Mouse (Mus musculus) spleen, adult 18-20 months (tissue): ENCODE measurements around the gene Ttll5.

Source experiments
- DNase-seq, 2 experiments: peaks; one replicate each; pipeline ENCODE4 v3.0.0; 2022; ENCODE audit warnings: mixed read lengths in 2 of 2

The Ttll5 gene

DNA sequence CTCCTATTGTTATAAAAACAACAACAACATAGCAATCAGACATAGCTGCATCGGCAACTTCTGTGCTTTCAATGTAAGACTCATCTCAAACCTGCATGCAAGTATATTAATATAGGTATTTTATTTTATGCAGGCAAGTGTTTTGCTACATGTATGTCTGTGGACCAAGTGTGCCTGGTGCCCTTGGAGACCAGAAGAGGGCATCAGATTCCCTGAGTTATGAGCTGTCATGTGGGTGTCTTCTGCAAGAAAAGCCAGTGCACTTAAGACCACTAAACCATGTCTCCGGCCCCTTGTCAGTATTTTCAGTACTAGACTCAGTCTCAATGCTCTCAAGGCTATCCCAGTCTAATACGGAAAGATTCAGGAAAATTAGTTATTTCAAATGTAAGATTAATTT is 106.3 kb downstream of the Ttll5 start:
- no peak for DNase-seq

DNA sequence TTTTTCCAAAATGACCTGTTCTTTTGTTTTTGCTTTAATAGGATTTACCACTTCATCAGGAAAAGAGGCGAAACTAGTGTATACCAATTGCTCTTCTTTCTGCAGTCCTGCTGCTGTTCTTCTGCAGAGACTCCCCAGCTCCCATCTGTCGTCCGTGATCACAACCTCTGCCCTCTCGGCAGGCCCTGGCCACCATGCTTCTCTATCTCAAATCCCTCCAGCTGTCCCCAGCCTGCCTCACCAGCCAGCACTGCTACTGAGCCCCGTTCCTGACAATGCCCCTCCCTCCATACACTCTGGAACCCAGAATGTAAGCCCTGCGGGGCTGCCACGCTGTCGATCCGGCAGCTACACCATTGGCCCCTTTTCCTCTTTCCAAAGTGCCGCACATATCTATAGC is 108.8 kb downstream of the Ttll5 start:
- DNase-seq = no peak

DNA sequence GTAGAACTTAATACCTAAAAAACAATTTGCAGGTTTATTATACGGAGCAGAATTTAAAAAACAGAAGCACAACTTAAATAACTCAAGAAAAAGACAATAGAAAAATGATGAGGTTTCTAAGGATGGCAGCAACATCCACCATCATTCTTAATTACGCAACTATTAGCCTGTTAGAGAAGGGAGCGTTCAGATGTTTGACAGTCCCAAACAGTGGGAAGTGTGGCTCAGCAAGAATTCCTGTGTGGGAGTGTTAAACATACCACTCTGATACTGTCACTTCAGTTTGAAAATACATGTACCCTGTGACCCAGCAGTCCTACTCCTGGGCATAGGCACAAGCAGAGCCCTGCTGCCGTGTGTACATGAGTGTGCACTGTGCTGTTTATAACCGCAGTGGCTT is 112.9 kb downstream of the Ttll5 start:
- DNase-seq = no peak

DNA sequence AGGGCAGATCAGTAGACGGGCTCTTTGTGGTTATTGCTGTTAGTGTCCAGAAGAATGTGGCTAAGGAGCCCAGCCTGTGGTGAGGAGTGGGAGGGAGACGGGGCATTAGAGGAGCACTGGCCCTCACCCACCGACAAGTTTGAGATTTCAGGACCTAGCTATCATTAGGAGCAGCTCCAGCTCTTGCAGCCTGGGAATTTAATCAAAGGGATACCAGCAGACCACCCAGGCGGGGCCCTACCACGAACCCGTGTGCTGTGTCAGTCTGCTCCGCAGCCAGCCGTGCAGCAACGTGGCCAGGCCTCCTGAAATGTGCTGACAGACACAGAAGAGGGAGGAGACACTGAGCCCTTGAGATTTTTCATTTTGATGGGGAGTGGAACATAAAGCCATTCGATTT is 119.0 kb downstream of the Ttll5 start:
- DNase-seq = no peak

DNA sequence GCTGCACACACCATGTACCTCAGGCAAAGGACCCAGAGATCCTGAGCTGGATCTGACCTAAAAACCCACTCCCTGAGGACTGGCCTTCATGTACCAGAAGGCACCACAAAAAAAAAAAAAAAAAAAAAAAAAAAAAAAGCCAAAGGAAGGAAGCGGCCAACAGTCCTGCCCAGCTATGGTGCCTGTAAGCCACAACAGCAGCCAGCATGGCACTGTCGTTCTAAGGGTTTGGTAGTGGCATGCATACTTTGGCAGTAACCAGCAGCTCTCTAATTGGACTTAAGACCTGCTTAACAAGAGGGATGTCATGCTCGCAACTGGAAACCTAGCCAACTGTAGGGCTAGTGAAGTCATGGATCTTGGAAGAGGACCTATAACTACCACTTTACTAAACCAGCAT is 120.0 kb downstream of the Ttll5 start:
- no peak for DNase-seq

DNA sequence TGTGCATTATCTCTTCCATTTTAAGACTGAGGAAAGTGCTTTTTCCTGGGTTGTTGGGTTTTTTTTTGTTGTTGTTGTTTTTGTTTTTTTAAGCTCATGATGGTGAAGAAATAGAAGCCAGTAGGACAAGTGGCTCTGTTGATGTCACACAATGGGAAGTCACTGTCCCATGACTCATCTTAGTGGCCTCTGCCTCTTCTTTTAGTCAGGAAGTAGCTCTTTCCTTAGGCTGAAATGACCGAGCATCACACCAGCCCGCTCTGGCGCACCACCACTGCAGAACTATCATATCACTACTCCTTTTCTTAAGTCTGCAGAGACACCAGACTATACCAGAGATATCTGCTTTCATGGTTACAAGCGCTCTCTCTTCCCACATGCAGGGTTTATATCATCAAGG is 122.7 kb downstream of the Ttll5 start:
- DNase-seq = no peak

GRCm38 (mm10) chr12:85949667-85950066 is 125.2 kb downstream of the Ttll5 start:
- no peak for DNase-seq

GRCm38 (mm10) chr12:85950371-85950770 is 125.9 kb downstream of the Ttll5 start:
- DNase-seq = no peak

- no peak for DNase-seq
Measured at GRCm38 (mm10) chr12:85951036-85951435, 126.6 kb downstream of the Ttll5 start.

DNA sequence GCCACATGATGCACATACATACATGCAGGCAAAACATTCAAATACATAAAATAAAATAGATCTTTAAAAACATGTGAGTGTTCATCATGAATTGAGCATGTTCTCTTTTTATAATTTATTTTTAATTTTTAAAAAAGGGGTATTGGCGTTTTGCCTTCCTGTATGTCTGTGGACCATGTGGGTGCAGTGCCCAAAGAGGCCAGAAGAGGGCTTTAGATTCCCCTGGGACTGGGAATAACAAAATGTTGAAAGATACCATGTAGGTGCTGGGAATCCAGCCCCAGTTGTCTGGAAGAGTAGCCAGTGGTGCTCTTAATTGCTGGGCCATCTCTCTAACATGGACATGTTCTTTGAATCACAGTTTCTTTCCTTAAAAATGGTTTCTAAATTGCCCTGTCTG is 127.4 kb downstream of the Ttll5 start:
- DNase-seq = no peak

DNA sequence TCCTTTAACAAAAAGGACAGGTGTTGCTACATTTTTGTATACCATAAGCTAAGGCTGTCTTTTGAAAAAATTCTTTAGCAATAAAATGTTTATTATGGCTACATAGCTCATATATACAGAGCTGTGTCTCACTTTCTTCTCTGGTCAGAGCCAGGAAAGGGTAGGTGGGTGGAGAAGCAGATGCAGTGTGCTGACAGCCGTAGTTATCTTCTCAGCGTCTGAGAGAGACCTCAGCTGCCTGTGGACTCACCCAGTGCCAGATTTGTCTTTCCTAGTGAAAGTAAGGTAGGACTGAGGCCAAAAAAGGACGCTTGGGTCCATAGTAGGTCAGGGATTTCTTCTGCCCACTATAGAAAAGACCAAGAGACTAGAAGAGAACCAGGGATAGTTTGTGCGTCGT is 127.9 kb downstream of the Ttll5 start:
- no peak for DNase-seq

GRCm38 (mm10) chr12:85954167-85954566 is 129.7 kb downstream of the Ttll5 start:
- no peak for DNase-seq

GRCm38 (mm10) chr12:85955062-85955461 is 130.6 kb downstream of the Ttll5 start:
- DNase-seq = no peak

- DNase-seq = no peak
Measured at GRCm38 (mm10) chr12:85955690-85956089, 131.2 kb downstream of the Ttll5 start.

GRCm38 (mm10) chr12:85956251-85956650 is 131.8 kb downstream of the Ttll5 start:
- DNase-seq = no peak

GRCm38 (mm10) chr12:85958460-85958859 is 134.0 kb downstream of the Ttll5 start:
- no peak for DNase-seq

GRCm38 (mm10) chr12:85959822-85960501 is 135.5 kb downstream of the Ttll5 start:
- DNase-seq = no peak

- no peak for DNase-seq
Measured at GRCm38 (mm10) chr12:85960699-85961098, 136.2 kb downstream of the Ttll5 start.

- DNase-seq = no peak
Measured at GRCm38 (mm10) chr12:85963160-85963559, 138.7 kb downstream of the Ttll5 start.

- peak; percentile 59 to 60 for DNase-seq
Measured at GRCm38 (mm10) chr12:85963699-85964098, 139.2 kb downstream of the Ttll5 start.

DNA sequence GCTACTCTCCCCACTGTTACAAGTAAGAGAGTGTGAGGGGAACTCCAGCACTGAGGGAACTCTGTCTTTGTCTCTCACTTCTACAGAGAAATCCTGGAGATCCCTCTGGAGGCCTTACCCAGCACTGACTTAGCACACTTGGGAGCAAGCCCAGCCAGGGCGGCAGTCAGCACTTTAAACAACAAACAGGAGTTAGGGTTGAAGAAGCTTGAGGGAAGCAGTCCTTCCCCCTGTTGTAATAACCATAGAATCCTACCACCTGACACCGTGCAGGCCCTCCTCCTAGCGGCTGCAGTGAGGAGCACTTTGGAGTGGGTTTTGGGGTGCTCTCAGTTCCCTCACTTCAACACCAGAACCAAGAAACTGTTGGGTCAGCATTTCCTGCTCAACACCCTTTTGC is 140.0 kb downstream of the Ttll5 start:
- DNase-seq = no peak

DNA sequence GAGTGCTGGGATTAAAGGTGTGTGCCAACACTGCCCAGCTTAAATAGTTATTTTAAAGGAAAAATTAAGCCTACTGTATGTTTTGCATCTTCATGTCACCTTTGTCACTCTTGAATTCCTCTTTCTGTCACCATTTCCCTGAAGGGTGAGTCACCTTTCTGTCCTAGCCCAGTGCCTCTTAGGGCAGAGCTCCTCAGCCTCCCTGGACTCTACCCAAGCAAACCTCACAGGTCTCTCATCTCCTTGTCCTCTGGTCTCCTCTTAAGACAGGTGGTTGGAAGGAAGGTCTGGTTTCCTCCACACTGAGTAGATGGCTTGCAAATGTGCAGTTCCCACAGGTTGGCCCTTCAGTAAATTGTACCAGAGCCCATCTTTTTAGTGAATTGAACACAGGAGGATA is 143.4 kb downstream of the Ttll5 start:
- DNase-seq = no peak

DNA sequence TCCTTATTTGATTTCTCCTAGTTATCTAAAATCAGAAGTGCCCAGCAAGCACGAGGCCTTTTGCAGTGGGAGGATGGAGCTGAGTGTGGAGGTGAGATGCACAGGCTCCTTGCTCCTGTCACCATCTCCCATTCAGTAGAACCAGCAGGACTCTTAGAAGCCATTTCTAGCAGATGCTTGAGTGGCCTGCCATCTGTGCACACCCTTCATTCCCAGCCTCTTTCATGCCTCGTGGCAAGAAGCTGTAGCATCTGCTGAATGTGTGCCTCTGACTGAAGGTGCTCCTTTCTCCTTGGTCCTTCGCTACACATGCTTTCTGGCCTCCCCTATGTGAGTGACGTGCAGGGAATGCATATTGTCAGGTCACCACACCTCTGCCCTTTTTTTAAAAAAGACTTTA is 143.9 kb downstream of the Ttll5 start:
- no peak for DNase-seq

DNA sequence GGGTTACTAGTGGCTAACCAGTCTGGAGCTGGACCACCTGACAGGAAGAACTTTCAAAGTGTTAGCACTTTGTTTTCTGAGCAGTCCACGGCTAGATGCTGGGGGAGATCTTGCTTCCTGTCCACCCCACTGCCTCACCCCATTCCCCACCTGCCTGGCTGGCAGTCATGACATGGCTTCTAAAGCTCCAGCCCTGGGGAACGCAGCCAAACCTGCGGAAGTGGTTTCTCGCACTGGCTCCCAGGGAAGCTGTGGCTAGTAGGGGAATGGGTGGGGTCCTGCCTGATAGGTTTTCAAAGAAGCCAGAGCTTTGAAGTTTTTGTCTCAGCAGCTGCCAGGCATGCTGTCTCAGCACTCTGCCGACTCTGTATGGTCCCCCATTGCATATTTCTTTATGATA is 145.1 kb downstream of the Ttll5 start:
- peak; percentile 44 to 55 for DNase-seq

DNA sequence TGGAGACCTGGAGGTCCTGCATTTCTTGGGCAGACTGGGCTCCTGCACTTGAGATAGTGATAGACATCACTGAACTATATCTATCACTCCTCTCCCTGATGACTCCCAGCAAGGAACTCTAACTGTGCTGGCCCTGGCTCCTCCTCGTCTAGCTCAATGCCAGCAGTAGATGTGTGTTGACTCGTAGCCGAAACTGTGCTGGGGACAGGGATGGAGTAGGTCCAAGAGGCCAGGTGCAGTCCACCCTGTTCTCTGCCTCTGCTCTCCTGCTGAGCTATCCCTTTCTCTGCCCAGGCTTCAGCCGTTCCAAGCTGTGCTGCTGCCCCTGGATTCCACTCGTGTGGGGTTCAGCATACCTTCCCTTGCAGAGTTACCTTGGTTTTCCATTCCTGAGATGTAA is 145.7 kb downstream of the Ttll5 start:
- DNase-seq = no peak
